Mouse (Mus musculus): ENCODE results near the gene 4930402H24Rik.
"Not testable (repeated sequence)": the region's sequence is repeated elsewhere in the genome, so short reads cannot be mapped to it uniquely, and the experiment has no call there.

Gene 4930402H24Rik

DNA sequence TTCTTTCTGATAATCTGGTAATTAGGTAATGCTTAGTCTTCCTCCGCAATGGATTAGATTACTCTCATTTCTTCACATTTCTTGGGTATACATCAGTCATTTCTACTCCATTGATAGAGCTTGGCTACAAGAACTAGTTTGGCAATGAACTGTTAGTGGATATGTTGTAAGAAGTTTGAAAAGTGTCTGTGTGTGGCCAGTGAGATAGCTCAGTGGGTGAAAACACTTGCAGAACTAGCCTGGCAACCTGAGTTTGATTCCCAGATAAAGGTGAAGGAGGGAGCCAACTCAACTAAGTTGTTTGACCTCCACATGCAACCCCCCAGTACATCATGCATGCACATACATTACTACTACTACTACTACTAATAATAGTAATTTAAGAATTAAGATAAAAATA is 53.2 kb downstream of the 4930402H24Rik start:
- in situ Hi-C loops (cut with MseI, MboI), result no loop called here

DNA sequence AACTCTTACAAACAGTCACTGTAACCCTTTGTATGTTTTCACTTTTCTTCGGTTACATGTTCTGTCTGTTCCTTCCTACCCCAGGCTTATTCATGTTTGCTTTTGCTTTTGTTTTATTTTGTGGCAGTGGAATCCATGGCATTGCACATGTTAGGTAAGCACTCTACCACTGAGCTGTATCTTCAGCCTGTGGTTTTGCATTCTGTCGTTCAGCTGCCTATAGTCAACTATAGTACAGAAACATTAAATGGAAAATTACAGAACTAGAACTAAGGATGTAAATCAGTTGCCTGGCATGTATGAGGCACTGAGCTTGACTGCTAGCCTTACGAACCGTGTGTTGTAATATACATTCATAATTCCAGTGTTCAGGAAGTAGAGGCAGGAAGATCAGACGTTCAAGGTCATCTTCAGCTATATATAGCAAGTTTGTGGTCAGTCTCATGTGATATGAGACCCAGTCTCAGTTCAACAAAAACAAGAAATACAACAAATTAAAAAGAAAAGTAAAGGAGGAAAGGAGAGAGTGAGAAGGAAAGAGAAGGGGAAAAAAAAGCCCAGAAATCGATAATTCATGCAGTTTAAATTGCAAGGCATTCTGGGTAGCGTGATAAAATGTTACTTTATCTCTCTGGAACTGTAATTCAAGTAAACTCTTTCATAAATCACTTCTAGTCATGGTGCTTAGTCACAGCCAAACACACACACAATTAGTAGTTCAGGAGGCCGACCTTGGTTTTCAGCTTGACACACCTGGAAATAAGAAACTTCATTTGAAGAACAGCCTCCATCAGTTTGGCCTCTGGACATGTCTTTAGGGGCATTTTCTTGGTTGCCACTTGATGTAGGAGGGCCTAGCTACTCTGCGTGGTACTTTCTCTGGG is 54.6 kb downstream of the 4930402H24Rik start:
- in situ Hi-C loops (cut with MseI, MboI), result no loop called here

GRCm38 (mm10) chr2:130849688-130850087 is 56.5 kb downstream of the 4930402H24Rik start:
- in situ Hi-C loops (cut with MseI, MboI), result no loop called here

- in situ Hi-C loops (cut with MseI, MboI), result no loop called here
Observed at GRCm38 (mm10) chr2:130848313-130848712, 57.9 kb downstream of the 4930402H24Rik start.

- in situ Hi-C loops (cut with MseI, MboI), result no loop called here
Observed at GRCm38 (mm10) chr2:130843623-130844022, 62.6 kb downstream of the 4930402H24Rik start.

GRCm38 (mm10) chr2:130840846-130841245 is 65.4 kb downstream of the 4930402H24Rik start:
- in situ Hi-C loops (cut with MseI, MboI), result no loop called here

- in situ Hi-C loops (cut with MseI, MboI), result no loop called here
Observed at GRCm38 (mm10) chr2:130839874-130840661, 66.1 kb downstream of the 4930402H24Rik start.

GRCm38 (mm10) chr2:130839528-130839873 is 66.7 kb downstream of the 4930402H24Rik start:
- in situ Hi-C loops (cut with MseI, MboI), result no loop called here

GRCm38 (mm10) chr2:130839084-130839483 is 67.1 kb downstream of the 4930402H24Rik start:
- in situ Hi-C loops (cut with MseI, MboI), result no loop called here

DNA sequence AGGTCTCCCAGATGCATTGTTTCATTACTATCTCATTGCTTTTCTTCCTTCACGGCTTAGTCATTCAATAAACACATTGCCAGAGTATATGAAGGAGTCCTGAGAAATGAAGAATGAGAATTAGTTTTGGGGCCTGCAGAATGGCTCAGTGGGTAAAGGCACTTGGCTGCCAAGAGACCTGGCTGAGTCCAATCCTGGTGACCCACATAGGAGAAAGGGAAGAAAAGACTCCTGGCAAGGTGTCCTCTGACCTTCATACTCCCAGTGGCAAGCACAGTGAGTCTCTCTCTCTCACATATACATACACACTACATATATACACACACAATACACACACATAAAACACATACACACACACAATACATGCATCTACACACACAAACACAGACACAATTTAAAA is 68.1 kb downstream of the 4930402H24Rik start:
- in situ Hi-C loops (cut with MseI, MboI), result no loop called here

GRCm38 (mm10) chr2:130833699-130834098 is 72.5 kb downstream of the 4930402H24Rik start:
- in situ Hi-C loops (cut with MseI, MboI), result no loop called here

DNA sequence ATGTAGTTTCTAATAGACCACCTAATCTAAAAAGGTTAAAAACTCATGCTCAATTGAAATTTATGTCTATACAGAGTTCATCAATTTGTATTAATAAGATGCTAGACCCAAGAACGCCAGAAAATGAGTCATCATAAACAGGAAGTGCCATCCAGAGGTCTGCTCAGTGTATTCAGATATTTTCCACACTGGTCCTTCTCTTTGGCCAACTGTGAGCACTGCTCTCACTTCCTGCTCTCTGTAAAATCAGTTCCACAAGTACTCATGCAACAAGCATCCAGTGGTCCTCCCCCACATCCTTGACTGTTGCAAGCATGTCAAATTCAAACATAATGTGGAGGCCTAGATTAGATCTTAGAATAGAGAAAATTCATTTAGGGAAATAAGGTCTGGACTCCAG is 73.6 kb downstream of the 4930402H24Rik start:
- in situ Hi-C loops (cut with MseI, MboI), result no loop called here

- in situ Hi-C loops (cut with MseI, MboI), result no loop called here
Observed at GRCm38 (mm10) chr2:130832012-130832411, 74.2 kb downstream of the 4930402H24Rik start.

- in situ Hi-C loops (cut with MseI, MboI), result no loop called here
Observed at GRCm38 (mm10) chr2:130830236-130830635, 76.0 kb downstream of the 4930402H24Rik start.

DNA sequence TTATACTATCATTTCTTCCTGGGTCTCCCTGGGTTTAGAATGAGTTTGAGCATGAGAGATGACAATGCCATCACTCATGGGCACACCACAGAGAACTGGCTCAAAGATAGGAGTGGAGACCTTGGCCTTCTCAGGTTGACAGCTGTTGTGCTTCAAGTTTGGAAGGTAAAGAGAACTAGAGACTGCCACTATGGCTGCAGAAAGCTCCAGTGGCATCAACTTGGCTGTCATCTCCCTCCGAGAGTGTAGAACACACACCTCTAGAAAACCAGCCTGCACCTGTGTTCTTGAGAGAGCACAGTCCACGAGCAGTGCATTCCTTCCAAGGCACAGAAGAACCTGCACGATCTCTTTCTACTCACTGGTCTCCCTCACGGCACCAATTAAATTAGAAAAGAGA is 76.7 kb downstream of the 4930402H24Rik start:
- in situ Hi-C loops (cut with MseI, MboI), result no loop called here

GRCm38 (mm10) chr2:130828668-130829067 is 77.5 kb downstream of the 4930402H24Rik start:
- in situ Hi-C loops (cut with MseI, MboI), result no loop called here

DNA sequence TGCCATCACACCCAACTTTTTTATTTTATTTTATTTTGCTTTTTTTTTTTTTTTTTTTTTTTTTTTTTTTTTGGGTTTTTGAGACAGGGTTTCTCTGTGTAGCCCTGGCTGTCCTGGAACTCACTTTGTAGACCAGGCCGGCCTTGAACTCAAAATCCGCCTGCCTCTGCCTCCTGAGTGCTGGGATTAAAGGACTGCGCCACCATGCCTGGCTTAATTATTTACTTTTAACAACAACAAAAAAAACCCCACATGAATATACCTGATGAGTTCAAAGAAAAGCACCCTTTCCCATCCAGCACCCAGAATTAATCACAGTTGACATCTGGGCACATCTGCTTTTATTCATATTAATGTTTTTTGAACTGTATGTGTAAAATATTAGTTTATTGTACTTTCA is 78.1 kb downstream of the 4930402H24Rik start:
- in situ Hi-C loops (cut with MseI, MboI), result not testable (repeated sequence)

DNA sequence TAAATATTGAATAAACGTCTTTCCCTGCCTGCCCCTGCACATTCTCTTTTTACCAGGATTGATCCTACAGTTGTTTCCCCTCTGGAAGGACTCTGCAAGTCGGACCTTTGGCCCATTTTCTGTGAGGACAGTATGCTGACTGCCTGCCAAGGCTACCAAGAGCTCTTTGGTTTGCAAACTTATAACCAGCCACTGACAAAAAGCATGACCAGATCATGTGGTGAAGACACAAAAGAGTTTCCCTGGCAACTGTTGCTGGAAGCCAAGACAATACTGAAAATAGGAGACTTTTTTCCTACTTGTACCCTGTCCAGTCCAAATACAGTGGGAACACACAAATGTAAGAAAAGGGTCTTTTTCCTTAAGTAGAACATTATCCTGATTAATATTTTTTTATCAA is 78.8 kb downstream of the 4930402H24Rik start:
- in situ Hi-C loops (cut with MseI, MboI), result no loop called here

- in situ Hi-C loops (cut with MseI, MboI), result no loop called here
Observed at GRCm38 (mm10) chr2:130818838-130819647, 87.2 kb downstream of the 4930402H24Rik start.

DNA sequence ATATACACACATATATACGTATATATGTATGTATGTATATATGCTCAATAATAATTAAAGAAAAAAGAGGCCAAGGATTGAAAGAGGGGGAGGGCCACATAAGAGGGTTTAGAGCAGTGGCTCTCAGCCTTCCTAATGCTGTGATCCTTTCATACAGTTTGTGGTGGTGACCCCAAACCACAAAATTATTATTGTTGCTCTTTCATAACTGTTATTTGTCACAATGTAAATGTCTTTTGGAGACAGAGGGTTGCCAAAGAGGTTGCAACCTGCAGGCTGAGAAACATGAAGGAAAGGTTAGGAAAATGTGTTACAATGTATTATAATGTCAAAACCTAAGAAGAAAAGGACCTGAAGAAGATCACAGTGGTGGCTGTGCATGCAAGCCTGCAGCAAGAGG is 88.3 kb downstream of the 4930402H24Rik start:
- in situ Hi-C loops (cut with MseI, MboI), result no loop called here

DNA sequence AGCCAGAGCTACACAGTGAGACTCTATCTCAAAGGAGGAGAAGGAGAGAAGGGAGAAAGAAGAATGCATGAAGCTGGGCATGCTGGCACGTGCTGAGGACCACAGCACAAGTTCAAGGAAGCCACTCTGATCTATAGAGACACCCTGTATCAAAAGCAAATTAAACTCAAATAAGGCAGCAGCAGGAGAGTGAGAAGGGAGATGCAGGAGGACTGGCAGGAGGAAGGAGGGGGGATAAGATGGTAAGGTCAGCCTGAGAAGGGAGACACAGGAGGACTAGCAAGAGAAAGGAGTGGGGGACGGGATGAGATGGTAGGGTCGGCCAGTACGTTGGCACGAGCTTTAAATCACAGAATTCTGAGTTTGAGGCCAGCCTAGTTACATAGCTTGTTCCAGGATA is 90.0 kb downstream of the 4930402H24Rik start:
- in situ Hi-C loops (cut with MseI, MboI), result no loop called here

DNA sequence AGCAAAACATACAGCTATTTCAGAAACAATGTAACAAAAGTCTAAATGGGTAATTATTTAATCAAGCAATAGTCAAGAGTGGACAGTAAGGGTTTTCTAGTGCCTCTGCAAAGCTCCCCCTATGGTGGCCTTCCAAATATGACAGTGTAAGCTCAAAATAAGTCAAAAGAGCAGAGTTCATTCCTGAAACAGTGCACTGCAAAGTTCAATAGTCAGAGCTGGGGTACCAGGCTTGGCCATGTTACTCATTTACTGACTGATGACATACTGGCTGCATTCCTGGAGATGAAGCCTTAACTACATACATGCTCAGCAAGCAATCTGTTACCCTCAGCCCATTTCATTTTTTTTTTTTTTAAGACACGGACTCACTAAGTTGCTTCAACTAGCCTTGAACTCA is 91.7 kb downstream of the 4930402H24Rik start:
- in situ Hi-C loops (cut with MseI, MboI), result no loop called here

Data from mouse trophoblast stem cell (cell line).